Mouse (Mus musculus) cortical plate, adult 2 months (tissue): ENCODE measurements around the gene Celf2.

Experiments used
- CTCF ChIP-seq: fragments of 200-500 bp; IDR thresholded peaks from 2 replicates; pipeline ENCODE4 v1.5.1; 2011; ENCODE audit warnings: mild to moderate bottlenecking, control low read depth, low read length; ENCODE audit not compliant: insufficient read depth; ENCODE audit errors: extremely low read depth
- POLR2A ChIP-seq: fragments of 200-500 bp; IDR thresholded peaks from 2 replicates; pipeline ENCODE4 v1.6.1; 2011; ENCODE audit warnings: mild to moderate bottlenecking, low read length, control low read depth; ENCODE audit not compliant: insufficient read depth; ENCODE audit errors: extremely low read depth

GRCm38 (mm10) chr2:6877094-6877493, 632.3 kb downstream of the Celf2 start:
- no peak for TF ChIP-seq CTCF
- TF ChIP-seq POLR2A, result no peak
